Mouse (Mus musculus) forebrain, postnatal 0 days (tissue): ENCODE measurements at regions not wholly inside any gene's neighbourhood (a gene's known extent, or its start where the extent isn't known, plus 50 kb on each side); places are given as distances from the start of the nearest gene placed in this dataset.

ENCODE experiments used
- ATAC-seq: fragments of 200-750 bp; cut with Nextera tagmentation; 2 replicates; pipeline ENCODE4 v1.8.0; 2017; ENCODE audit warnings: mild to moderate bottlenecking, moderate library complexity
- DNase-seq: peaks from one replicate; pipeline ENCODE4 v3.0.0-alpha.2; 2015
- H3K27ac ChIP-seq: fragments of 300-500 bp; sonication (generic); 2 replicates; pipeline ENCODE4 v1.5.1; 2014; ENCODE audit warnings: low read depth, mild to moderate bottlenecking, antibody characterized with exemption, low read length, moderate library complexity, mixed read lengths
- H3K27me3 ChIP-seq: fragments of 300-500 bp; sonication (generic); 2 replicates; pipeline ENCODE4 v1.6.1; 2014; ENCODE audit warnings: mild to moderate bottlenecking, low read length, mixed read lengths; ENCODE audit not compliant: insufficient read depth
- H3K36me3 ChIP-seq: fragments of 300-500 bp; sonication (generic); 2 replicates; pipeline ENCODE4 v1.6.1; 2014; ENCODE audit warnings: mild to moderate bottlenecking, moderate library complexity; ENCODE audit not compliant: insufficient read depth
- H3K4me1 ChIP-seq: fragments of 300-500 bp; sonication (generic); 2 replicates; pipeline ENCODE4 v1.6.1; 2014; ENCODE audit warnings: antibody characterized with exemption; ENCODE audit not compliant: insufficient read depth
- H3K4me2 ChIP-seq: fragments of 300-500 bp; sonication (generic); 2 replicates; pipeline ENCODE4 v1.6.1; 2014; ENCODE audit warnings: low read depth, mild to moderate bottlenecking, moderate library complexity
- H3K4me3 ChIP-seq: fragments of 300-500 bp; sonication (generic); 2 replicates; pipeline ENCODE4 v1.5.1; 2014; ENCODE audit warnings: low read depth, low read length, mixed read lengths
- H3K9ac ChIP-seq: fragments of 300-500 bp; sonication (generic); 2 replicates; pipeline ENCODE4 v1.6.1; 2014; ENCODE audit warnings: mild to moderate bottlenecking
- H3K9me3 ChIP-seq: fragments of 300-500 bp; sonication (generic); 2 replicates; pipeline ENCODE4 v1.6.1; 2016; ENCODE audit warnings: low read length
- CTCF ChIP-seq: sonication (generic); IDR thresholded peaks from 2 replicates; pipeline ENCODE4 v1.5.1; 2016; ENCODE audit warnings: antibody characterized with exemption, control low read depth, low read depth
- WGBS: fragments of 180-500 bp; shearing (Covaris S2); extraction: QIAGEN DNeasy Blood & Tissue Kit; methylation state at CpG from one replicate; pipeline ENCODE4 v1.1.7; 2014; 5-methylcytosine and 5-hydroxymethylcytosine counted together

- Histone ChIP-seq H3K36me3 (no peaks in the 10 kb centered on the region), H3K9ac (no peak overlapping the region), H3K9me3 (no peaks in the 10 kb centered on the region), H3K4me2 (no peak overlapping the region), H3K27me3 (no peaks in the 10 kb centered on the region), H3K4me1 (no peaks in the 10 kb centered on the region), H3K4me3 (no peak overlapping the region), H3K27ac (no peak overlapping the region)
- DNase-seq (peak; percentile 15), ATAC-seq (peak; percentile 66)
- 27% methylated on average over 4 of the region's 4 CpGs for WGBS
- TF ChIP-seq CTCF, result no peak
These were observed 178.6 kb downstream of the Tpbg start for GRCm38 (mm10) chr9:86020765-86021164.

- H3K36me3 ChIP-seq, result no peaks in the 10 kb centered on the region
- no peak for ATAC-seq
- H3K27me3 ChIP-seq, result no peaks in the 10 kb centered on the region
- no peak overlapping the region for H3K9ac ChIP-seq
- H3K4me3 ChIP-seq, result no peak overlapping the region
- no peak overlapping the region for H3K27ac ChIP-seq
- TF ChIP-seq CTCF, result no peak
- H3K9me3 ChIP-seq, result no peaks in the 10 kb centered on the region
- H3K4me2 ChIP-seq, result no peak overlapping the region
- 47% methylated on average over 5 of the region's 5 CpGs for WGBS
- H3K4me1 ChIP-seq, result no peaks in the 10 kb centered on the region
- no peak for DNase-seq
These were observed 188.6 kb downstream of the Tpbg start for GRCm38 (mm10) chr9:86030738-86031137.

- TF ChIP-seq CTCF, result no peak
- no peak for DNase-seq
These were observed 201.9 kb downstream of the Tpbg start for GRCm38 (mm10) chr9:86044098-86044497.

GRCm38 (mm10) chr9:86058116-86058515 is 215.9 kb downstream of the Tpbg start:
- Histone ChIP-seq H3K4me1 (no peaks in the 10 kb centered on the region; the same call in 1 of the 2 replicates), H3K4me2 (no peak overlapping the region), H3K4me3 (no peak overlapping the region), H3K9ac (no peak overlapping the region), H3K36me3 (no peaks in the 10 kb centered on the region), H3K27me3 (no peaks in the 10 kb centered on the region), H3K9me3 (no peaks in the 10 kb centered on the region), H3K27ac (no peak overlapping the region)
- 63% methylated on average over 4 of the region's 4 CpGs for whole genome bisulfite sequencing
- no peak for ATAC-seq
- peak; percentile 57 for DNase-seq
- TF ChIP-seq CTCF, result no peak

More at GRCm38 (mm10) chr9:86044098-86044497, 201.9 kb downstream of the Tpbg start:
- H3K36me3 ChIP-seq, result no peaks in the 10 kb centered on the region
- no peaks in the 10 kb centered on the region for H3K27me3 ChIP-seq
- H3K4me1 ChIP-seq, result no peaks in the 10 kb centered on the region
- no peaks in the 10 kb centered on the region for H3K9me3 ChIP-seq
- no peak overlapping the region for H3K4me3 ChIP-seq
- no peak overlapping the region for H3K9ac ChIP-seq
- 49% methylated on average over 4 of the region's 4 CpGs for WGBS
- no peak for ATAC-seq
- H3K27ac ChIP-seq, result no peak overlapping the region
- H3K4me2 ChIP-seq, result no peak overlapping the region

- Histone ChIP-seq H3K4me1 (no peaks in the 10 kb centered on the region; the same call in 1 of the 2 replicates), H3K9ac (no peak overlapping the region), H3K36me3 (no peaks in the 10 kb centered on the region), H3K4me2 (no peak overlapping the region), H3K27me3 (no peaks in the 10 kb centered on the region), H3K27ac (no peak overlapping the region), H3K4me3 (no peak overlapping the region), H3K9me3 (no peaks in the 10 kb centered on the region)
- ATAC-seq, result no peak
- 20% methylated on average over 6 of the region's 6 CpGs for WGBS
- no peak for TF ChIP-seq CTCF
- DNase-seq, result no peak
These were observed 217.9 kb downstream of the Tpbg start for GRCm38 (mm10) chr9:86060049-86060448.

- H3K4me3 ChIP-seq, result no peak overlapping the region
- H3K27ac ChIP-seq, result no peak overlapping the region
- no peaks in the 10 kb centered on the region for H3K9me3 ChIP-seq
- no peak for DNase-seq
- H3K4me1 ChIP-seq, result no peaks in the 10 kb centered on the region; the same call in 1 of the 2 replicates
- no peaks in the 10 kb centered on the region for H3K36me3 ChIP-seq
- no peak overlapping the region for H3K9ac ChIP-seq
- no peak for TF ChIP-seq CTCF
- ATAC-seq, result no peak
- WGBS, result 89% methylated on average over 4 of the region's 4 CpGs
- no peaks in the 10 kb centered on the region for H3K27me3 ChIP-seq
- H3K4me2 ChIP-seq, result no peak overlapping the region
These were observed 219.1 kb downstream of the Tpbg start for GRCm38 (mm10) chr9:86061230-86061629.

- H3K9me3 ChIP-seq, result no peaks in the 10 kb centered on the region
- no peak overlapping the region for H3K9ac ChIP-seq
- no peaks in the 10 kb centered on the region for H3K36me3 ChIP-seq
- H3K4me3 ChIP-seq, result no peak overlapping the region
- no peaks in the 10 kb centered on the region for H3K4me1 ChIP-seq
- no peaks in the 10 kb centered on the region for H3K27me3 ChIP-seq
- H3K27ac ChIP-seq, result no peak overlapping the region
- no peak for DNase-seq
- no peak for TF ChIP-seq CTCF
- no peak for ATAC-seq
- no peak overlapping the region for H3K4me2 ChIP-seq
These were observed 237.1 kb downstream of the Tpbg start for GRCm38 (mm10) chr9:86079275-86079674.

GRCm38 (mm10) chr9:86081873-86082272 is 239.7 kb downstream of the Tpbg start:
- no peaks in the 10 kb centered on the region for H3K27me3 ChIP-seq
- no peaks in the 10 kb centered on the region for H3K9me3 ChIP-seq
- TF ChIP-seq CTCF, result no peak
- no peak overlapping the region for H3K4me3 ChIP-seq
- H3K27ac ChIP-seq, result no peak overlapping the region
- no peak overlapping the region for H3K9ac ChIP-seq
- no peaks in the 10 kb centered on the region for H3K36me3 ChIP-seq
- DNase-seq, result no peak
- WGBS, result 83% methylated on average over 6 of the region's 6 CpGs
- H3K4me1 ChIP-seq, result no peaks in the 10 kb centered on the region
- H3K4me2 ChIP-seq, result no peak overlapping the region
- ATAC-seq, result no peak
